Mouse (Mus musculus) heart, postnatal 36 days (tissue): Measurements from ENCODE around the gene Casp12. TPM values are rescaled to one million over a fixed set of nuclear protein-coding genes. Genes with fewer than 3 reads are reported as not detected.
"Not testable (repeated sequence)": the region's sequence is repeated elsewhere in the genome, so short reads cannot be mapped to it uniquely, and the experiment has no call there.

Source experiments
- DNase-seq, 2 experiments: peaks; one replicate each; pipeline ENCODE4 v3.0.0; 2021 to 2022
- intact Hi-C: fragments of 180-260 bp; cut with DNase I; formaldehyde crosslinking; loops from one replicate; pipeline ENCODE4 v1.15.1; 2025
- total RNA-seq, 2 experiments: library from RNA; stranded (reverse); gene quantifications; 2 replicates each; pipeline ENCODE4 v1.2.3; 2021

Gene Casp12
- 1 to 10 TPM; 5.7 to 7.0 TPM for total RNA-seq

DNA sequence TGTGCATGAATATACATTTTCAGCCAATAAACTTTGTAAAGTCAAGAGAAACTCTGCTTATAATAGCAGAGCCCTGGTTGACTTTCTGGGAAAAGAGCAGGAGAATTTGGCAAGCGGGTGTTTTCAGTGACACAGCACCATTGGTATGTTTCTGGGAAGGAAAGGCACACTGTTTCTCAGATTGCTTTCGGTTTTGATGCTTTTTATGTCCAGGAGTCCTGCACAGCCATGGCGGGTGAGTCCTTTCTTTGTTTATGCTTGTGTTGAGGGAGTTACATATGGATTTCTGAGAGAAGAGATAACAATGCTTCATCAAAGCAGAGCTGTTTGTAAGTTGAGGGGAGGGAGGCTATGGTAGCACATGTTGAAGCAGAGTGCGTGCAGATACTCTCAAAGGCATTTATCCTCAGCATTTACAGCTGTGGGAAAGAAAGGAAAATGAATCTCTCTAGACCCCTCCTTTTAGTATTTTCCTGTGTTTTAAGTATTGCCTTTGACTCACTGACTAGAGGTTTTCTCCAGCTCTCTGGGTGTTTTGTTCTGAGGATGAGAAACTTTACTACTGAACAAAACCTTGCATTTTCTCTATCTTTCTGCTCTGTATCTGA, at the start of gene Casp12:
TSS of gene Casp12 (plus strand) at position 140 of the 608 bp plus-strand sequence.
- intact Hi-C loops, result no loop called here
- DNase-seq, result peak; percentile 29 to 33

DNA sequence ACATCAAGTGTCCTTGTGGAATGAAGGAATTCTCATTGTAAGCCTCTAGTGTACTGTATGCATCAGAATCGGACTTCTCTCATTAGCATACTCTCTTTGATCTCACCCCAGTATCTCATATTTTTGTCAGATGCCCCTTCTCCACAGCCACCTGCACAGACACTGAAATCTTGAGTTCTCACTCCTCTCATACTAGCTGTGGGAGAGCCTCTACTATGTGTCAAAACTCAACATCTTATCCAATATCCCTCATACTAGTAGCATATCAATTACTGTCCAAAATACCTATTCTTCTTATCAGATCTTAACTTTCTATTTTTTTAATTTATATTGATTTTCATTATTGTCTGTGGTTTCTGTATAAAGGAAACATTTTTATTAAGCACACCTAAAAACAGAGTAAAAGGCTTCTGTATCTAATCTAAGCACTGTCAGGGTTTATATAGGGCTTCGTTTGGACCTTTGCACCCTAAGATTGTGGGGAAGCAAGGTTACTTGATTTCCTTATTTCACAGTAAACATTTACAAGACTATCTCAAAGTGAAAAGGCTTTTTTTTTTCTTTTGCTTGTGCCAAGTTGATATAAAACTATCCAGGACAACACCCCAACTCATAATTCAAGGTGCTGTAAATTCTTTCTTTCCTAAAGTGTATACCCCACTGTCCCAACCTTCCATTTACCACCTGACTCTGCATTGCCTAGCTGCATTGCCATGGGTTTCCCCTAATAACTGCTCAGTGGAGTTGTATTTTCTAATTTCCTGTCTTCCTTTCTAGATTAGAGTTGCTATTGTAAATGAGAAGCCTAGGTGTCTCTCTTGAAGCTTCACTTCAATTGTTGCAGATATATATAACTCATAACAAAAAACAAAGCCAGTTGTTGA, 48.6 kb upstream of the Casp12 start:
- intact Hi-C loops, result no loop called here
- DNase-seq, result no peak

GRCm38 (mm10) chr9:5298329-5299131, 46.7 kb upstream of the Casp12 start, which contains the start of gene Casp1:
Gene Casp1 (plus strand): TSS chr9:5298517.
- no peak for DNase-seq
- intact Hi-C loops, result no loop called here

DNA sequence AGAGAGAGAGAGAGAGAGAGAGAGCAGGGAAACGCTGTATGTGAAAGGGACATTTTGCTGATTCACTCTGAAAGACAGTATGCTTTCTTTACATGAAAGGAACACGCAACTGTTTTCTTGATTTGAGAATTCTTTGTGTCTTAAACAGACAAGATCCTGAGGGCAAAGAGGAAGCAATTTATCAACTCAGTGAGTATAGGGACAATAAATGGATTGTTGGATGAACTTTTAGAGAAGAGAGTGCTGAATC, 46.2 kb upstream of the Casp12 start:
- intact Hi-C loops, result no loop called here
- no peak for DNase-seq

DNA sequence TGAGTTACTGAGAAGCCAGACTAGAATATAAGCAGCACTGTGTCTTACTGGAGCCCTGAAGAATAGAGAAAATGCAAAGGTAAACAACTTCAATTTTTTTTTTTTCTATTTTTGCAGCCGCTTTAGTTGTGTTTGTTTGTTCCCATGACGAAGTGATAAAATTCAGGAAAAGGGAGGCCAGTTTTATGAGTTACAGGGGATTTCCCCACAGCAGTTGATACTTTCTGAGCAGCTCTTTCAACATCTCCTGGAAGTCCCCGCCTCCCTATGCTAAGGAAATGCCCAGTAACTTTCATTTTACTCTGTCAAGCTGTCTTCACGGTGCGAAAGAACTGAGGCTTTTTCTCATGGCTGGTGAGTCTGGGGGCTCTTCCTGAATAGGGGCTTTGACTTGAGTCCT, 36.7 kb upstream of the Casp12 start, which contains the start of gene Casp4:
TSS of gene Casp4 (plus strand) at position 268 of the 400 bp plus-strand sequence.
- intact Hi-C loops, result no loop called here
- peak; percentile 18 to 42 for DNase-seq

DNA sequence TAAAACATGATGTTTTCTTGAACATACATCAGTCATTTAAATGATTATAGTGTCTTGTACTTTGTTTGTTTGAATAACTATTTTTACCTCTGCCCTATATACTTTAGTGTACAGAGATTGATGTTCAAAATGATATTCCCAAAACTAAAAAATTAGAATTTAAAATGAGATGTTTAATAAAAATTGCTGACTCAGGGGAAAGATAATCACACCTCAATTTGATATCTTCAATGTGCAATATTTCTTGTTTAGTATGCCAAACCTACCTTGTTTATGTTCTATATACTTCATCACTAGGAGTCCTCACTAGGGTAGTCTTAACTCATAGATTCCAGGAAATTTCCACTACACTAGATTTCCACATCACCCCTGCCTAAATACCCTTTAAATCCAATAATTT, 35.1 kb upstream of the Casp12 start:
- no peak for DNase-seq
- intact Hi-C loops, result no loop called here

DNA sequence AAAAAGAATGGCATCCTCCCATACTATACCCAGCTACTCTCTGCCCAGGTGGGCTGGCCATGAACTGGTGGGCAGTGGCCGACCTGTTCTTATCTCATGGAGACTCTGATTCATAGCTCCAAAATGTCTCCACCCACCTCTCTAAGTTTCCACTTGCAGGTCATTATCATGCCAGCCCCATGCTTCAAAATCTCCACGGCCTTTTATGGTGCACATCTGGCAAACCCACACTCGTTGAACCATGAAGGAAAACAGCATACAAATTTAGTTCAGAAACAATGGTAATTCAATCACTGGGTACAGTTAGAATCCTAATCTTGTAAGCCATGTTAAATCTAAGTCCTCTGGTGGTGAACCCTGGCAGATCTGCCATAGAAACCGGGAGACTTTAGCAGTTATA, 33.8 kb upstream of the Casp12 start:
- DNase-seq, result no peak
- intact Hi-C loops, result no loop called here

- intact Hi-C loops, result no loop called here
- no peak for DNase-seq
These were observed 17.0 kb upstream of the Casp12 start for GRCm38 (mm10) chr9:5328204-5328603.

DNA sequence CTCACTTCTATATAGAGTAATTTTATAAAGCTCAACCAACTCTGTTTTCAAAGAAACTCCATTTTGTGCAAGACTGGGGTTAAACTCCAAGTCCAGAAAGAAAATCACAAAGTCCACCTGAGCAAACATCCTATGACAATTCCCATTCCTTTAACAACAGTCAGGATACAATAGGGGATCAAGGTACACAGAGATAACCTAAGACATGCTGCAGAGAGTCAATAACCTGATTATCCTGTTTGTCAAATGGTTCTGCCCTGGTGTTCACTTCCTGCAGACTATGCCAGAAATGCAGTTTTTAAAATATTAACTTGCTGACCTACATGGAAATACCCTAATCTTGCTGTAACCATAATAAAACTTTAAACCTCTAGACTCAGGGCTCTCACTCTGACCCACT, 12.8 kb upstream of the Casp12 start:
- intact Hi-C loops, result no loop called here
- no peak for DNase-seq

DNA sequence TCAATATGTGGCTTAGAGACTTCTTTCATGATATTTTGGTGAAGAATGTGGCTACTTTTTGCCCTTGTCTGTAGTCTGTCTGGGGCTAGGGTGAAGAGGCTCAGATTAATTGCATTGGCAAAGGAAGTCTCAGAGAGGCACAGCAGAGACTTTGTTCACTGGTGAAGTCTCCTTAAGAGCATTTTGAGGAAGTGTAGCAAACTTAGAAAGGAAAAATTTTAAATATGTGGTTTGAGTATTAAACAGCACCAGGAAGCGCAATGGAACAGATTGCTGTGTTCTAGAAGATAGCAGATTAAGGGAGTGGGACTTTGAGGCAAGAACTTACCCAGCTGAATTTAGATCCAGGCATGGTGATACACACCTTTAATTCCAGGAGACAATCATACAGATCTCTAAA, 11.8 kb upstream of the Casp12 start:
- DNase-seq, result no peak

DNA sequence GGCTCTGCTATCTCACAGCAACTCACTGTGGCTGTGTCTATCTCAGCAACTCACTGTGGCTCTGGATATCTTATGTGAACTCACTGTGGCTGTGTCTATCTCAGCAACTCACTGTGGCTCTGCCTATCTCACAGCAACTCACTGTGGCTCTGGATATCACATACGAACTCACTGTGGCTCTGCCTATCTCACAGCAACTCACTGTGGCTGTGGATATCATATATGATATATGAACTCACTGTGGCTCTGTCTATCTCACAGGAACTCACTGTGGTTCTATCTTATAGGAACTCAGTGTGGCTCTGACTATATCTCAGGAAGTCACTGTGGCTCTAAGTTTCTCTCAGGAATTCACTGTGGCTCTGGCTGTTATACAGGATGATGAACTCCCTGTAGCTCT, 2.1 kb upstream of the Casp12 start:
- intact Hi-C loops, result no loop called here

More for the DNA sequence above, 11.8 kb upstream of the Casp12 start:
- intact Hi-C loops, result no loop called here

GRCm38 (mm10) chr9:5344090-5344489, 1.1 kb upstream of the Casp12 start:
- DNase-seq, result no peak
- intact Hi-C loops, result no loop called here

More for the DNA sequence above, 2.1 kb upstream of the Casp12 start:
- DNase-seq, result no peak

- intact Hi-C loops, result no loop called here
- no peak for DNase-seq
These were observed 2.2 kb downstream of the Casp12 start for GRCm38 (mm10) chr9:5347381-5347780.

DNA sequence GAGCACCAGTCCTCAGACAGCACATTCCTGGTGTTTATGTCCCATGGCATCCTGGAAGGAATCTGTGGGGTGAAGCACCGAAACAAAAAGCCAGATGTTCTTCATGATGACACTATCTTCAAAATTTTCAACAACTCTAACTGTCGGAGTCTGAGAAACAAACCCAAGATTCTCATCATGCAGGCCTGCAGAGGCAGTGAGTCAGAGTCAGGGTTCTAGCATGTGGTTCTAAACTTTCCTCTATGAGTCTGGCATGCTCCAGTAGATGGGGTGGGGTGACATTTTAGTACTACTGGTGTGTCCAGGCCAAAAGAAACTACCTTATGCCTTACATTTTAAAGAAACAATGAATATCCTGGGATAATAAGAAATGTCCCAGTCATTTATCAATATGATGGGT, 8.4 kb downstream of the Casp12 start:
- intact Hi-C loops, result no loop called here
- no peak for DNase-seq

DNA sequence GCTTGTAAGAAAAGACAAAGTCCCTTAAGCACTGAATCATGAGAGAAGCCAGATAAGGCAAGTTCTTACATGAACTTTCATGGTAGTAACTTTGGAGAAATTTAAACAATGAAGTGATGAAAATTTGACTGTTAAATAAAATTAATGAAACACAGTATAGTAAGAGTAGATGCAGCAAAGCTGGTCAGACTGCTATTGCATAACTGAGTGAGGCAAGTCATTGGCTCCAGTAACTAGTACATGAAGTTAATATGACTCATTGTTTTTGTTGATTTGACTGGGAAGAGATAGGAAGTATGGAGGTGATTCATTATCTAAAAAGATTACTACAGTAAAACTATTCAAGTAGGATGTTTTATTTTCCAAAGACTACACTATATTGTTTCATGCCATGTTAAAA, 11.6 kb downstream of the Casp12 start:
- intact Hi-C loops, result no loop called here
- DNase-seq, result no peak

DNA sequence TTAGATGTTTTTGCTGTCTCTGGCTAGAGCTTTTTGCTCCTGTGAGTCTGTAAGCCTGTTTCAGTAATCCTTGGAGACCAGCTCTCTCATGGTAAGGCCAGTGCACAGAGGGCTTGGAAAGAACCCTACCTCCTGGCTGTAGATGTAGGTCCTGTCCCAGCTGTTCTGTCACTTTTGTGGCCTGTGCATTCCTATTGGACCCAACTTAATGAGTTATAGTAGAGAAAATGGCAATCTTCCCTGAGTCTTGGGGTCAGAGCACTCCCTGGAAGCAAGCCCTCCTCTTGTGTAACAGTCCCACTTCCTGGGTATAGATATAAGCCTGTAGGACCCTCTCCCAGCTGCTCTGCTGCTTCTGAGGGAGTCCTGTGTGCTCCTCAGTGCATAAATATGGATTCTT, 48.3 kb downstream of the Casp12 start:
- intact Hi-C loops, result no loop called here
- no peak for DNase-seq

GRCm38 (mm10) chr9:5395861-5396260, 50.6 kb downstream of the Casp12 start:
- intact Hi-C loops, DNase-seq: not testable (repeated sequence)

GRCm38 (mm10) chr9:5410988-5411568, 65.8 kb downstream of the Casp12 start:
- DNase-seq, result no peak
- intact Hi-C loops, result no loop called here

GRCm38 (mm10) chr9:5412446-5413111, 67.3 kb downstream of the Casp12 start:
- intact Hi-C loops, result no loop called here
- no peak for DNase-seq

DNA sequence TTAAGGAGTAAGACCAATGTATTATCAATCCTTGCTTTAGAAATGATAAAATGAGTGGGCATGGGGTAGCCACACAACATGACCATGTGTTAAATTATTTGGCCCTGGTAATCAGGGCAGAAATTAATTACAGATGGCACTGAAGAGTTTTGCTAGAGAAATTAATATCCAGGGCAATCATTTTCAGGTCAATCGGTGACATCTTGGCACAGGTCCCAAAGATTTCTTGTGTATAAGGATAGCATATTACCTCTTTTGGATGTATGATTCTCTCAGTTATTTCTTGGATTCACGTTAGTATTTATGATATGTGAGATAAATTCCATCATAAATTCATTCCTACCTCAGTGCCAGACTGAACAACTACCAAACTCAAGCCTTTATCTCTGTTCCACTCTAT, 72.6 kb downstream of the Casp12 start:
- no peak for DNase-seq
- intact Hi-C loops, result no loop called here
